Mouse (Mus musculus): ENCODE data around the gene BC049715.

DNA sequence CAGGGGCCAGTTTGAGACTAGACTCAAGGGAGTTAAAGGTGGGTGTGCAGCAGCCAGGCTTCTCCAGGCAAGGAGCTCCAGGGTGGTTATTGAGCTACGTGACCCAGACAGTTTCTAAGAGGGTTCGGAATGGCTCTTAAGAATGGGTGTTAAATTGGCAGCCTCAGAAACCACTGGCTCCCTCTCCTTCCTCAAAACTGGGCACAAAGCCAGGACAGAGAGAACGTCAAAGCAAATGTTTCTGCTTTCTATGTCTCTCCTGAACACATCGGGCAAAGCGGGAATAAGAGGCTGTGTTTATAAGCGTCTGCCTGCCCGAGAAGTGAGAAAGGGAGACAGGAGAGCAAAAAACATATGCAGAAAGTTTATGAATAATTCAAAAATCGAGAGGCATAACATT is 47.2 kb downstream of the BC049715 start:
- TF ChIP-seq CTCF (IDR thresholded peaks at IDR 0.05; ENCODE audit: low read depth) (no peak), EP300 (IDR thresholded peaks at IDR 0.05; ENCODE audit: low read depth) (no peak)
